Mouse (Mus musculus) embryonic facial prominence, embryonic 14.5 days (tissue): Measurements from ENCODE around the gene Pbx1. TPM values are rescaled to one million over a fixed set of nuclear protein-coding genes. Genes with fewer than 3 reads are reported as not detected.

Experiments used
- ATAC-seq: fragments of 200-750 bp; cut with Nextera tagmentation; 2 replicates; pipeline ENCODE4 v1.8.0; 2017; ENCODE audit warnings: low read depth, moderate number of reproducible peaks, moderate TSS enrichment
- DNase-seq: peaks from one replicate; pipeline ENCODE4 v3.0.0-alpha.2; 2015; ENCODE audit warnings: low spot score
- H3K27ac ChIP-seq: fragments of 300-500 bp; sonication (generic); replicated peaks from 2 replicates; pipeline ENCODE4 v1.5.1; 2014; ENCODE audit warnings: low read depth, mild to moderate bottlenecking, low read length, moderate library complexity
- H3K27me3 ChIP-seq: fragments of 300-500 bp; sonication (generic); replicated peaks from 2 replicates; pipeline ENCODE4 v1.6.1; 2014; ENCODE audit warnings: low read length; ENCODE audit not compliant: control insufficient read depth, insufficient read depth
- H3K36me3 ChIP-seq: fragments of 300-500 bp; sonication (generic); 2 replicates; pipeline ENCODE4 v1.6.1; 2014; ENCODE audit warnings: low read length, mixed read lengths; ENCODE audit not compliant: control insufficient read depth, insufficient read depth
- H3K4me1 ChIP-seq: fragments of 300-500 bp; sonication (generic); 2 replicates; pipeline ENCODE4 v1.6.1; 2014; ENCODE audit warnings: antibody characterized with exemption, low read length; ENCODE audit not compliant: control insufficient read depth, insufficient read depth
- H3K4me2 ChIP-seq: fragments of 300-500 bp; sonication (generic); 2 replicates; pipeline ENCODE4 v1.6.1; 2014; ENCODE audit warnings: low read depth, mild to moderate bottlenecking, low read length, moderate library complexity, mixed read lengths
- H3K4me3 ChIP-seq: fragments of 300-500 bp; sonication (generic); 2 replicates; pipeline ENCODE4 v1.5.1; 2014; ENCODE audit warnings: low read depth, mild to moderate bottlenecking, low read length
- H3K9ac ChIP-seq: fragments of 300-500 bp; sonication (generic); 2 replicates; pipeline ENCODE4 v1.6.1; 2014; ENCODE audit warnings: low read depth, mild to moderate bottlenecking, low read length, moderate library complexity, mixed read lengths
- H3K9me3 ChIP-seq: fragments of 300-500 bp; sonication (generic); 2 replicates; pipeline ENCODE4 v1.6.1; 2016; ENCODE audit warnings: low read length; ENCODE audit not compliant: control insufficient read depth
- WGBS: fragments of 180-500 bp; shearing (Covaris S2); extraction: QIAGEN DNeasy Blood & Tissue Kit; methylation state at CpG from one replicate; pipeline ENCODE4 v1.1.7; 2014; 5-methylcytosine and 5-hydroxymethylcytosine counted together
- polyA plus RNA-seq: library from polyadenylated mRNA; unstranded; fragments of >200 nt; fragmentation: Nextera tagmentation; extraction: Ambion mirVana; gene quantifications from 2 replicates; pipeline ENCODE4 v1.2.1, GENCODE M21; 2014

Gene Pbx1
- polyA plus RNA-seq, 1 experiment from 2014 or later = 30.5 TPM

- ATAC-seq = no peak
- WGBS = 100% methylated on average over 1 of the region's 1 CpGs
- H3K27ac ChIP-seq = no peak overlapping the region
Measured at GRCm38 (mm10) chr1:168459426-168459825, 27.4 kb upstream of the Pbx1 start.

GRCm38 (mm10) chr1:168457191-168457747 lies 25.2 kb upstream of the Pbx1 start:
- no peaks in the 10 kb centered on the region for H3K27me3 ChIP-seq
- 41% methylated on average over 7 of the region's 7 CpGs for WGBS
- H3K36me3 ChIP-seq = no peaks in the 10 kb centered on the region
- H3K9ac ChIP-seq = no peak overlapping the region
- H3K4me3 ChIP-seq = no peak overlapping the region
- peak; percentile 9 for DNase-seq
- no peaks in the 10 kb centered on the region for H3K9me3 ChIP-seq
- no peak overlapping the region for H3K4me2 ChIP-seq
- H3K4me1 ChIP-seq = no peaks in the 10 kb centered on the region
- ATAC-seq = no peak
- H3K27ac ChIP-seq = no peak overlapping the region

More at GRCm38 (mm10) chr1:168459426-168459825, 27.4 kb upstream of the Pbx1 start:
- Histone ChIP-seq H3K4me1 (no peaks in the 10 kb centered on the region), H3K9ac (no peak overlapping the region), H3K4me2 (no peak overlapping the region), H3K4me3 (no peak overlapping the region), H3K9me3 (no peaks in the 10 kb centered on the region), H3K36me3 (no peaks in the 10 kb centered on the region), H3K27me3 (no peaks in the 10 kb centered on the region)
- no peak for DNase-seq

- H3K36me3 ChIP-seq = no peaks in the 10 kb centered on the region
- 78% methylated on average over 8 of the region's 8 CpGs for WGBS
- no peaks in the 10 kb centered on the region for H3K9me3 ChIP-seq
- H3K27me3 ChIP-seq = no peaks in the 10 kb centered on the region
- no peak overlapping the region for H3K4me3 ChIP-seq
- ATAC-seq (no peak), DNase-seq (no peak)
- no peak overlapping the region for H3K27ac ChIP-seq
- no peaks in the 10 kb centered on the region for H3K4me1 ChIP-seq
- no peak overlapping the region for H3K4me2 ChIP-seq
- no peak overlapping the region for H3K9ac ChIP-seq
Measured at GRCm38 (mm10) chr1:168455178-168455577, 23.1 kb upstream of the Pbx1 start.

GRCm38 (mm10) chr1:168433671-168434070 lies 1.6 kb upstream of the Pbx1 start:
- ATAC-seq = no peak
- Histone ChIP-seq H3K4me2 (no peak overlapping the region), H3K27ac (no peak overlapping the region), H3K9ac (no peak overlapping the region), H3K27me3 (no peaks in the 10 kb centered on the region), H3K4me1 (no peaks in the 10 kb centered on the region), H3K4me3 (no peak overlapping the region), H3K36me3 (no peaks in the 10 kb centered on the region), H3K9me3 (no peaks in the 10 kb centered on the region)
- 98% methylated on average over 3 of the region's 3 CpGs for WGBS
- DNase-seq = no peak

GRCm38 (mm10) chr1:168432281-168432725 lies 233 bp upstream of the Pbx1 start:
- DNase-seq (peak; percentile 100), ATAC-seq (peak; percentile 98)
- Histone ChIP-seq H3K9ac (peak overlapping the region; percentile 68), H3K36me3 (no peaks in the 10 kb centered on the region), H3K4me3 (peak overlapping the region; percentile 42), H3K4me2 (peak overlapping the region; percentile 56), H3K27ac (peak overlapping the region; percentile 87), H3K27me3 (no peaks in the 10 kb centered on the region), H3K4me1 (peaks cover 12% of the 10 kb centered on the region), H3K9me3 (no peaks in the 10 kb centered on the region)
- WGBS = under 1% methylated on average over 20 of the region's 22 CpGs

- Histone ChIP-seq H3K9ac (peak overlapping the region; percentile 97), H3K4me2 (peak overlapping the region; percentile 80), H3K9me3 (no peaks in the 10 kb centered on the region), H3K4me3 (peak overlapping the region; percentile 80), H3K27me3 (no peaks in the 10 kb centered on the region), H3K36me3 (no peaks in the 10 kb centered on the region), H3K27ac (peak overlapping the region; percentile 100), H3K4me1 (peaks cover 17% of the 10 kb centered on the region)
- WGBS = 1% methylated on average over 12 of the region's 14 CpGs
- ATAC-seq (peak; percentile 94), DNase-seq (peak; percentile 96)
Measured at GRCm38 (mm10) chr1:168431711-168432231, 299 bp downstream of the Pbx1 start.

- peak overlapping the region; percentile 80 for H3K4me3 ChIP-seq
- DNase-seq (peak; percentile 47), ATAC-seq (no peak)
- no peaks in the 10 kb centered on the region for H3K9me3 ChIP-seq
- WGBS = under 1% methylated on average over 36 of the region's 37 CpGs
- no peaks in the 10 kb centered on the region for H3K27me3 ChIP-seq
- H3K27ac ChIP-seq = peak overlapping the region; percentile 100
- peaks cover 23% of the 10 kb centered on the region for H3K4me1 ChIP-seq
- no peaks in the 10 kb centered on the region for H3K36me3 ChIP-seq
- peak overlapping the region; percentile 80 for H3K4me2 ChIP-seq
- peak overlapping the region; percentile 97 for H3K9ac ChIP-seq
Measured at GRCm38 (mm10) chr1:168430868-168431710, 981 bp downstream of the Pbx1 start.

GRCm38 (mm10) chr1:168429856-168430644 lies 2.0 kb downstream of the Pbx1 start:
- Histone ChIP-seq H3K4me3 (peak overlapping the region; percentile 80), H3K27me3 (no peaks in the 10 kb centered on the region), H3K4me2 (peak overlapping the region; percentile 80), H3K27ac (peak overlapping the region; percentile 100), H3K4me1 (peaks cover 33% of the 10 kb centered on the region), H3K9me3 (no peaks in the 10 kb centered on the region), H3K9ac (peak overlapping the region; percentile 97), H3K36me3 (no peaks in the 10 kb centered on the region)
- no peak for ATAC-seq
- WGBS = 3% methylated on average over 5 of the region's 5 CpGs
- DNase-seq = peak; percentile 48
